Mouse (Mus musculus) monocyte, adult 2 months (primary cell): ENCODE measurements around the gene Tlcd2.

Experiments
- DNase-seq, 2 experiments: peaks; one replicate each; pipeline ENCODE4 v3.0.0; 2022; ENCODE audit warnings: low spot score in 2 of 2, low read depth in 1 of 2

Tlcd2 gene

GRCm38 (mm10) chr11:75515186-75515585 lies 53.7 kb downstream of the Tlcd2 start:
- DNase-seq: no peak

GRCm38 (mm10) chr11:75519834-75520633 lies 58.5 kb downstream of the Tlcd2 start:
- DNase-seq: no peak
